Mouse (Mus musculus): Measurements from ENCODE around the gene Fkbp6. TPM values are rescaled to one million over a fixed set of nuclear protein-coding genes. Genes with fewer than 3 reads are reported as not detected.
A peak's percentile ranks its signal among the peaks of the same experiment; 100 is the strongest.

The Fkbp6 gene
- polyA plus RNA-seq, 1 experiment from 2014 or later, result 0.38 TPM

DNA sequence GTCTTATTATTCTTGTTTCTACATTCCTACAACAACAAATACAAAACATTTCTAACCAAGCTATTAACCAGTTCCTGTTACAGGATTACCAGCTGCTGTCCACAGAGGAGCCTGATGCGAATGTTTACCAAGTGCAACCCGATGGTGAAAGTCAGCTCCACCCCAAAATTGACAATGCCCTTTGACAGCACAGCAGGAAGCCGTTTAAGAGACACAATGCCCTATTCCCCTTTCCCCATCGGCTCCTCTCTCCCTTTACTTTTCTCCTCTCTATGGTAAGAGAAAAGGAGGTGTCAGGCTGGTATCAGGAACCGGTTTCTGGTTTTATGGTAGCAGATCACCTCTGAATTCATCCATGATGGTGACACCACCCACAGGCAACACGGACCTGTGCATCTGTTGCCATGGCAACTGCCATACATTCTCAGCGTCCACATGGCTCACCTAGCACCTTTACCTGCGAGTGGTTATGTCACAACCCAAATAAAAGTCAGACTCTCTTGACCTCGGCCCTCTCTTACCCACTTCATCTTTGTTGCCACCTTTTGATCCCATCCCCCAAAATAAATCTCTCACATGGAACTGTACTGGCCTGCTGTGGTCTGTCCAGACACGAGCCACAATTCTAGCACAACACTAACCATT, 43.4 kb downstream of the Fkbp6 start:
- H3K9ac ChIP-seq (replicated peaks; ENCODE audit: low read length), result no peak overlapping the region
- H3K4me1 ChIP-seq (ENCODE audit: control insufficient read depth, insufficient read depth, low read length), result no peaks in the 10 kb centered on the region
- no peaks in the 10 kb centered on the region for H3K27me3 ChIP-seq (ENCODE audit: control insufficient read depth, insufficient read depth, low read length)
- H3K9me3 ChIP-seq (ENCODE audit: control insufficient read depth, low read length), result no peaks in the 10 kb centered on the region
- WGBS, result 41% methylated on average over 10 of the region's 10 CpGs
- H3K4me2 ChIP-seq (ENCODE audit: low read length), result no peak overlapping the region
- no peak overlapping the region for H3K4me3 ChIP-seq (replicated peaks; ENCODE audit: low read depth, low read length)
- DNase-seq (peak; percentile 16), ATAC-seq (ENCODE audit: low FRiP score, low TSS enrichment) (no peak)
- H3K27ac ChIP-seq (replicated peaks; ENCODE audit: low read depth, low read length), result no peak overlapping the region
- no peaks in the 10 kb centered on the region for H3K36me3 ChIP-seq (ENCODE audit: control insufficient read depth, insufficient read depth, low read length)

DNA sequence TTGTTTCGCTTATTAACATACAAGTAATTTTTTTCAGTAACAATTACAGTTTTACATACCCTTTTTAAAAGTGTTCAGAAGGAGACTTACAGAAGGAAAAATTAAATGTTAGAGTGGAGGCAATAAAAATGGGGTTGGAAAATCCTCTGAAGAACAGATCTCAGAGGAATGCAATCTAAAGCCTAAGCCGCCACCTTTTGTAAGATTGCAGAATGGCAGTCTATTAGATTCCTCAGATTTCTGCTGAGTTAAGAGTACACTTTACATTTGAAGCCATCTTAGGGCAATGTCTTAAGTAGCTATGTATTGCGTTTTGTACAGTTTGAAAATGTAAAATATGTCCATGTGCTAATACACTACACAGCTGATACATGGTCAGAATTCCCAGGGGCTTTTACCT, 47.4 kb downstream of the Fkbp6 start:
- Histone ChIP-seq H3K4me1 (ENCODE audit: control insufficient read depth, insufficient read depth, low read length) (no peaks in the 10 kb centered on the region), H3K4me2 (ENCODE audit: low read length) (no peak overlapping the region), H3K9me3 (ENCODE audit: control insufficient read depth, low read length) (no peaks in the 10 kb centered on the region), H3K27ac (replicated peaks; ENCODE audit: low read depth, low read length) (no peak overlapping the region), H3K27me3 (ENCODE audit: control insufficient read depth, insufficient read depth, low read length) (no peaks in the 10 kb centered on the region), H3K4me3 (replicated peaks; ENCODE audit: low read depth, low read length) (no peak overlapping the region), H3K9ac (replicated peaks; ENCODE audit: low read length) (no peak overlapping the region), H3K36me3 (ENCODE audit: control insufficient read depth, insufficient read depth, low read length) (no peaks in the 10 kb centered on the region)
- ATAC-seq (ENCODE audit: low FRiP score, low TSS enrichment) (no peak), DNase-seq (peak; percentile 32)
- WGBS, result 80% methylated on average over 3 of the region's 3 CpGs

DNA sequence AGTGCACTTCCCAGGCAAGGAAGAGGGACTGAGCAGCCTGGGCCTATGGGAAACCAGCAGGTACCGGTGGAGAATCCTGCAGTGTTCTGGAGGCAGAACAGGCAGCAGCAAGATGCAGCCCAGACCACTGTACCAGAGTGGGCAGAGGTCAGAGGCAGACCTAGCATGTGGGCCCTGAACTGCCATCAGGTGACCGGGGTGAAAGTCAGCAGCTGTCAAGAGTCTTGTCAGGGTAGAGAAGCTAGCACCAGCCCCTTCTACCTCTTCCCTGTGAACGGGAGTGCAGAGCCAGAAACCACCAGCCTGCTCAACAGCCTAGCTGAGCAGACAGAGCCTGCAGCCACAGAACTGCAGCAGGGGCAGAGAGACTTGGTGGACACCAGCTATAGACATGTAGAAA, 47.9 kb downstream of the Fkbp6 start:
- H3K4me1 ChIP-seq (ENCODE audit: control insufficient read depth, insufficient read depth, low read length), result no peaks in the 10 kb centered on the region
- no peak overlapping the region for H3K4me2 ChIP-seq (ENCODE audit: low read length)
- H3K27me3 ChIP-seq (ENCODE audit: control insufficient read depth, insufficient read depth, low read length), result no peaks in the 10 kb centered on the region
- H3K36me3 ChIP-seq (ENCODE audit: control insufficient read depth, insufficient read depth, low read length), result no peaks in the 10 kb centered on the region
- DNase-seq, result no peak
- no peak overlapping the region for H3K27ac ChIP-seq (replicated peaks; ENCODE audit: low read depth, low read length)
- no peak overlapping the region for H3K9ac ChIP-seq (replicated peaks; ENCODE audit: low read length)
- ATAC-seq (ENCODE audit: low FRiP score, low TSS enrichment), result no peak
- H3K4me3 ChIP-seq (replicated peaks; ENCODE audit: low read depth, low read length), result no peak overlapping the region
- no peaks in the 10 kb centered on the region for H3K9me3 ChIP-seq (ENCODE audit: control insufficient read depth, low read length)
- 41% methylated on average over 3 of the region's 3 CpGs for WGBS

DNA sequence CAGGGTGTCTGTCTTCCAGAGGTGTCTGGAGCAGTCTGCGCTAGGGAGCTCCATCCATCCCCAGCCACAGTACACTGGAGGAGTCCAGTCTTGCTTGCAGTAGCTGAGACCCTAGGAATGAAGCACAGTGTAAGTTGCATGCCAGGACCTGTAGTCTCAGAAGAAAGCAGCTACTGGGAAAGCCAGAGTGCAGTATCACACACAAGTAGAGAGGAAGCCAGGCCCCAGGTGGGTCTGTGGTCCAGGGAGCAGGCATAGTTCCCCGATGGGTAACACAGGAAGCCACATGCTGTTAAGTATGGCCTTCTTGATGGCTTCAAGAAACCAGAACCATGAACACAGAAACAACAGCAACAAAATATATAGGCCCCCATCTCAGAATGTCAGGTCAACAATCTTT, 57.8 kb downstream of the Fkbp6 start:
- Histone ChIP-seq H3K36me3 (ENCODE audit: control insufficient read depth, insufficient read depth, low read length) (no peaks in the 10 kb centered on the region), H3K9me3 (ENCODE audit: control insufficient read depth, low read length) (no peaks in the 10 kb centered on the region), H3K27ac (replicated peaks; ENCODE audit: low read depth, low read length) (no peak overlapping the region), H3K4me1 (ENCODE audit: control insufficient read depth, insufficient read depth, low read length) (no peaks in the 10 kb centered on the region), H3K4me3 (replicated peaks; ENCODE audit: low read depth, low read length) (no peak overlapping the region), H3K27me3 (ENCODE audit: control insufficient read depth, insufficient read depth, low read length) (no peaks in the 10 kb centered on the region), H3K4me2 (ENCODE audit: low read length) (no peak overlapping the region), H3K9ac (replicated peaks; ENCODE audit: low read length) (no peak overlapping the region)
- WGBS, result 88% methylated on average over 2 of the region's 2 CpGs
- DNase-seq (no peak), ATAC-seq (ENCODE audit: low FRiP score, low TSS enrichment) (no peak)

DNA sequence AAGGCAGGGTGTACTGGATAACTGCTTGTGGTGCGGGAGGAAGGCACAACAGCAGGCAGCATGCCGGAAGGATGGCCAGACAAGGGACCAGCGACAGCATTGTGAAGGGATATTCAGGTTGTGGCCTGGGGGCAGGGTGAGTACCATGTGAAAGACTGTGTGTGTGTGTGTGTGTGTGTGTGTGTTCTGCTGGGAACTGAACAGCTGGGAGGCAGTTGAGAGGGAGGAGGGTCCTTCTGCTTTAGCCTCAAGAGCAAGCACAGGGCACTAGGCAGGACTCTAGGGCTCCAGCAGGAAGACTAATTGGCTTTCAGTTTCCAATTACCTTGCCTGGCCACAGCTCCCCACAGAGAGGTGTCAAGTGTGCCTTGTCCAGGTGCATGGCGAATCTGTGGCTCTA, 58.7 kb downstream of the Fkbp6 start:
- H3K27me3 ChIP-seq (ENCODE audit: control insufficient read depth, insufficient read depth, low read length), result no peaks in the 10 kb centered on the region
- no peak overlapping the region for H3K9ac ChIP-seq (replicated peaks; ENCODE audit: low read length)
- 55% methylated on average over 4 of the region's 4 CpGs for WGBS
- H3K36me3 ChIP-seq (ENCODE audit: control insufficient read depth, insufficient read depth, low read length), result no peaks in the 10 kb centered on the region
- no peaks in the 10 kb centered on the region for H3K4me1 ChIP-seq (ENCODE audit: control insufficient read depth, insufficient read depth, low read length)
- H3K4me2 ChIP-seq (ENCODE audit: low read length), result no peak overlapping the region
- no peak for DNase-seq
- no peak overlapping the region for H3K27ac ChIP-seq (replicated peaks; ENCODE audit: low read depth, low read length)
- H3K4me3 ChIP-seq (replicated peaks; ENCODE audit: low read depth, low read length), result no peak overlapping the region
- no peaks in the 10 kb centered on the region for H3K9me3 ChIP-seq (ENCODE audit: control insufficient read depth, low read length)
- ATAC-seq (ENCODE audit: low FRiP score, low TSS enrichment), result no peak

DNA sequence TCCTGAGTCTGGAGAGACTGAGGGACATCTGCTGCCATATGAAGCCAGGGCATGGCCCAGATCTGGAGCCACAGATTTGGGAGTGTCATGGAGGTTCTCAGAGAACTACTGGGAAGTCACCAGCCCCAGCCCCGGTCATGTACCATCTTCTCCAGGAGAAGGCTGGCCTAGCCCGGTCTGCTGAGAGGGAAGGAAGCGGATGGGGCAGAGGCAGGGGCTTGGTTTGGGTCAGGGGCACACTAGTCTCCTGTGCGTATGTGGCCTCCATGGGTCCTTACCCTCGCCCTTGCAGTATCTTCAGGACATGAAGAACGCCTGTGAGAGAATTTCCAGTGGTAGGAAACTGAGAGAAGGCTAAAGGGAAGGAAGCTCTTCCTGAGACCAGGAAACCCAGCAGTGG, 59.1 kb downstream of the Fkbp6 start:
- Histone ChIP-seq H3K36me3 (ENCODE audit: control insufficient read depth, insufficient read depth, low read length) (no peaks in the 10 kb centered on the region), H3K9ac (replicated peaks; ENCODE audit: low read length) (no peak overlapping the region), H3K4me2 (ENCODE audit: low read length) (no peak overlapping the region), H3K9me3 (ENCODE audit: control insufficient read depth, low read length) (no peaks in the 10 kb centered on the region), H3K27ac (replicated peaks; ENCODE audit: low read depth, low read length) (no peak overlapping the region), H3K27me3 (ENCODE audit: control insufficient read depth, insufficient read depth, low read length) (no peaks in the 10 kb centered on the region), H3K4me1 (ENCODE audit: control insufficient read depth, insufficient read depth, low read length) (no peaks in the 10 kb centered on the region), H3K4me3 (replicated peaks; ENCODE audit: low read depth, low read length) (no peak overlapping the region)
- ATAC-seq (ENCODE audit: low FRiP score, low TSS enrichment), result no peak
- no peak for DNase-seq
- 86% methylated on average over 6 of the region's 6 CpGs for WGBS

DNA sequence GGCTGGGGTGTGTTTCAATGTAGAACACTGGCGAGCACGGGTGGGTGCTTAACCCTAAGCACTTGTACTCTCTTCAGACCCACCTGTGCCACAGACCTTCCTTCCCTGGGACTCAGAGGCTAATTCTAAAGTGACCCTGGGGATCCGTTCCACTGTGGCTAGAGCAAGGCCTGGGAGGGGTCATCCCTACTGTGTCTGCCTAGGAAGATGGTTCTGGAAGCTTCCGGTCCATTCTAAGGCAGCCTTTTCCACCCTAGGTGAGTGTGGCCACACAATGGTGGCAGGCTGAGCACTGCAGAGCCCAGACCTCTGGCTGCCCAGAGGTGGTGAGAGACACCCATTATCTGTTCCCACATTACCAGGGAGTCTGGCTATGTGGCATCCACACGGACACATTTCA, 62.9 kb downstream of the Fkbp6 start:
- no peak overlapping the region for H3K4me3 ChIP-seq (replicated peaks; ENCODE audit: low read depth, low read length)
- H3K27me3 ChIP-seq (ENCODE audit: control insufficient read depth, insufficient read depth, low read length), result no peaks in the 10 kb centered on the region
- no peak for DNase-seq
- no peak overlapping the region for H3K9ac ChIP-seq (replicated peaks; ENCODE audit: low read length)
- ATAC-seq (ENCODE audit: low FRiP score, low TSS enrichment), result no peak
- H3K27ac ChIP-seq (replicated peaks; ENCODE audit: low read depth, low read length), result no peak overlapping the region
- H3K4me2 ChIP-seq (ENCODE audit: low read length), result no peak overlapping the region
- whole genome bisulfite sequencing, result 76% methylated on average over 5 of the region's 5 CpGs
- no peaks in the 10 kb centered on the region for H3K4me1 ChIP-seq (ENCODE audit: control insufficient read depth, insufficient read depth, low read length)
- no peaks in the 10 kb centered on the region for H3K36me3 ChIP-seq (ENCODE audit: control insufficient read depth, insufficient read depth, low read length)
- no peaks in the 10 kb centered on the region for H3K9me3 ChIP-seq (ENCODE audit: control insufficient read depth, low read length)

DNA sequence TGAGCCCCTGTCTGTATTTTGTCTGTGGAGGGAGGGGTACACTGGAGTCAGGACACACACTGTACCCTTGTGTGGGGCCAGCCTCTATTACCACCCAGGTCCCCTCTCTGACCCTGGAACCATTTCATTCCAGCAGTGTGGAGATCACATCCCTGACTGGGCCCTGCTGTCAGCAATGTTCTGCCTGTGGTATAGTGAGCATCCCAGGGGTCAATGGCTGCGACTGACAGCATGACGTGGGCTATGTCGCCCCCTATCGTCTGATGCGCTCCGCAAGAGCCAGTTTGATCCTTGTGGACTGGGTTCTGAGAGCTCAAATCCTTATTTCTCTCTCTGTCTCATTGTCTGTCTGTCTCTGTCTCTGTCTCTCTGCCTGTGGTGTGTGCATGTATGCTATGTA, 63.7 kb downstream of the Fkbp6 start:
- peak; percentile 62; the same call in 1 of the 2 replicates for ATAC-seq (ENCODE audit: low FRiP score, low TSS enrichment)
- no peaks in the 10 kb centered on the region for H3K36me3 ChIP-seq (ENCODE audit: control insufficient read depth, insufficient read depth, low read length)
- H3K9me3 ChIP-seq (ENCODE audit: control insufficient read depth, low read length), result no peaks in the 10 kb centered on the region
- DNase-seq, result peak; percentile 91
- no peak overlapping the region for H3K4me3 ChIP-seq (replicated peaks; ENCODE audit: low read depth, low read length)
- H3K4me1 ChIP-seq (ENCODE audit: control insufficient read depth, insufficient read depth, low read length), result no peaks in the 10 kb centered on the region
- under 1% methylated on average over 6 of the region's 6 CpGs for WGBS
- no peak overlapping the region for H3K27ac ChIP-seq (replicated peaks; ENCODE audit: low read depth, low read length)
- H3K4me2 ChIP-seq (ENCODE audit: low read length), result no peak overlapping the region
- H3K9ac ChIP-seq (replicated peaks; ENCODE audit: low read length), result no peak overlapping the region
- H3K27me3 ChIP-seq (ENCODE audit: control insufficient read depth, insufficient read depth, low read length), result no peaks in the 10 kb centered on the region

DNA sequence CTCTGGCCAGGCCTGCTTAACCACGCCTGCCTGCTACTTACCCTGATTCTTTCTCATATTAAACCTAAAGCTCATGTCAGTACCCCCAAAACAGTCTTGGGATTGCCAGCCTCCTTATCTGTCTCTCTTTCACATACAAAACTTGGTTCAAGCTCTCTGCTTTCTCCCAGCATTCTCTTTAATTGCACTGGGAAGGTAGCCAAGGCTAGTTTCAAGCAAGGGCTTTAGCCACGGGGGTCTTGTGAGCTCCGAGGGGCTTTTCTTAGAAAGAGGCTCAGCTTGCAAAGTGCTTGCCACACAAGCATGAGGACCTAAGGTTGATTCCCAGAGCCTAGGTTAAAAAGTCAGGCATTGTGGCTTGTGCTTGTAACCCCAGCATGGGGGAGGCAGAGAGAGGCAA, 64.6 kb downstream of the Fkbp6 start:
- H3K36me3 ChIP-seq (ENCODE audit: control insufficient read depth, insufficient read depth, low read length), result no peaks in the 10 kb centered on the region
- no peaks in the 10 kb centered on the region for H3K4me1 ChIP-seq (ENCODE audit: control insufficient read depth, insufficient read depth, low read length)
- H3K9ac ChIP-seq (replicated peaks; ENCODE audit: low read length), result no peak overlapping the region
- no peak for ATAC-seq (ENCODE audit: low FRiP score, low TSS enrichment)
- no peak overlapping the region for H3K4me3 ChIP-seq (replicated peaks; ENCODE audit: low read depth, low read length)
- H3K27me3 ChIP-seq (ENCODE audit: control insufficient read depth, insufficient read depth, low read length), result no peaks in the 10 kb centered on the region
- no peak overlapping the region for H3K4me2 ChIP-seq (ENCODE audit: low read length)
- no peak for DNase-seq
- 56% methylated on average over 3 of the region's 3 CpGs for WGBS
- no peaks in the 10 kb centered on the region for H3K9me3 ChIP-seq (ENCODE audit: control insufficient read depth, low read length)
- no peak overlapping the region for H3K27ac ChIP-seq (replicated peaks; ENCODE audit: low read depth, low read length)
